8 mouse cellular contexts compared by ENCODE assay signal in genomic region chr17:51777813-51778212, GRCm38 (mm10). TPM values are rescaled to one million over a fixed set of nuclear protein-coding genes. Genes with fewer than 3 reads are reported as not detected.
DNase-seq lines count a peak whose midpoint lies in the region; ATAC-seq and TF ChIP-seq lines count a peak whose summit lies in the region.

No protein-coding gene starts in this region.

- no peaks in the 10 kb centered on the region for H3K9me3 ChIP-seq in heart, embryonic 10.5 days
- H3K9me3 ChIP-seq in midbrain, postnatal 0 days (ENCODE audit: low read length) = no peaks in the 10 kb centered on the region

- H3K36me3 ChIP-seq in heart, embryonic 10.5 days = peaks cover 24% of the 10 kb centered on the region
- H3K36me3 ChIP-seq in midbrain, postnatal 0 days (ENCODE audit: insufficient read depth, low read length) = peaks cover 6% of the 10 kb centered on the region; the same call in 1 of the 2 replicates

- TF ChIP-seq CTCF in brain, embryonic 14.5 days (IDR thresholded peaks at IDR 0.05; ENCODE audit: borderline replicate concordance, extremely low read depth, insufficient read depth, insufficient read length) = no peak
- TF ChIP-seq CTCF in midbrain, postnatal 0 days (IDR thresholded peaks at IDR 0.05) = peak; percentile 80
- no peak for TF ChIP-seq CTCF in cerebellum, adult 2 months (IDR thresholded peaks at IDR 0.05; ENCODE audit: borderline replicate concordance, insufficient read depth, low read depth, low read length)

- no peak overlapping the region for H3K9ac ChIP-seq in midbrain, postnatal 0 days (replicated peaks; ENCODE audit: low read length, poor library complexity, severe bottlenecking)

- H3K4me2 ChIP-seq in midbrain, postnatal 0 days (ENCODE audit: low read depth, low read length, poor library complexity, severe bottlenecking) = no peak overlapping the region

- TF ChIP-seq POLR2A in brain, embryonic 14.5 days (IDR thresholded peaks at IDR 0.05; ENCODE audit: borderline replicate concordance, extremely low read depth, insufficient read depth, insufficient read length, poor library complexity, severe bottlenecking) = no peak
- no peak for TF ChIP-seq POLR2A in cerebellum, adult 2 months (IDR thresholded peaks at IDR 0.05; ENCODE audit: borderline replicate concordance, insufficient read depth, low read length)

- DNase-seq in heart, postnatal 10 days = peak; percentile 33 to 57
- no peak for DNase-seq in heart, embryonic 10.5 days (ENCODE audit: low spot score)
- DNase-seq in right cerebral cortex, postnatal 4 days = peak; percentile 41
- no peak for DNase-seq in right cerebral cortex, adult 18-20 months
- DNase-seq in brain, embryonic 14.5 days (ENCODE audit: low read depth) = peak; percentile 68
- peak; percentile 73 for DNase-seq in midbrain, postnatal 0 days (ENCODE audit: low spot score)
- no peak for DNase-seq in cerebellum, adult 2 months

- 84% methylated on average over 1 of the region's 1 CpGs for WGBS in heart, embryonic 10.5 days
- 88% methylated on average over 1 of the region's 1 CpGs for WGBS in midbrain, postnatal 0 days
- 74% methylated on average over 1 of the region's 1 CpGs for WGBS in cerebellum, adult 2 months

- no peaks in the 10 kb centered on the region for H3K27me3 ChIP-seq in heart, embryonic 10.5 days (ENCODE audit: insufficient read depth, poor library complexity, severe bottlenecking)
- no peaks in the 10 kb centered on the region for H3K27me3 ChIP-seq in midbrain, postnatal 0 days (ENCODE audit: insufficient read depth, low read length)
- no peaks in the 10 kb centered on the region for H3K27me3 ChIP-seq in cerebellum, adult 2 months (ENCODE audit: control insufficient read depth, insufficient read depth, low read length)

- no peak overlapping the region for H3K4me3 ChIP-seq in heart, embryonic 10.5 days
- H3K4me3 ChIP-seq in midbrain, postnatal 0 days (ENCODE audit: low read depth, low read length) = no peak overlapping the region
- no peak overlapping the region for H3K4me3 ChIP-seq in cerebellum, adult 2 months (replicated peaks; ENCODE audit: insufficient read depth, low read depth, low read length)

- no peaks in the 10 kb centered on the region for H3K4me1 ChIP-seq in heart, embryonic 10.5 days
- no peaks in the 10 kb centered on the region for H3K4me1 ChIP-seq in midbrain, postnatal 0 days (ENCODE audit: insufficient read depth, low read length)
- no peaks in the 10 kb centered on the region for H3K4me1 ChIP-seq in cerebellum, adult 2 months (ENCODE audit: control insufficient read depth, insufficient read depth, low read length)

- H3K27ac ChIP-seq in heart, embryonic 10.5 days = no peak overlapping the region
- H3K27ac ChIP-seq in midbrain, postnatal 0 days (ENCODE audit: low read depth, low read length) = no peak overlapping the region
- H3K27ac ChIP-seq in cerebellum, adult 2 months (ENCODE audit: insufficient read depth, low read length) = no peak overlapping the region

- intact Hi-C loops in heart, postnatal 10 days (cut with DNase I) = loop anchor here (5.0 kb wide), 3 partner anchors 371 to 966 kb away; no protein-coding TSS in a partner anchor

- ATAC-seq in midbrain, postnatal 0 days (ENCODE audit: low FRiP score) = no peak
- ATAC-seq in inflammation-experienced regulatory T-cells, adult 6 months = no peak

RNA-seq across cellular contexts. Expression of gene Satb1, which starts 55.3 kb away (rescaled TPM):
- total RNA-seq in heart, postnatal 10 days (2021) = 10 to 100 TPM; 28.9 to 35.1 TPM
- polyA plus RNA-seq in heart, embryonic 10.5 days (2016; fragmentation: Nextera tagmentation; extraction: Ambion mirVana) = 7.2 and 9.0 TPM in 2 replicates
- 44.2 and 56.8 TPM in 2 replicates for polyA plus RNA-seq in brain, embryonic 14.5 days (2012; rRNA removed)
- 26.6 and 29.8 TPM in 2 replicates for total RNA-seq in midbrain, postnatal 0 days (2014; rRNA removed)
- polyA plus RNA-seq in midbrain, postnatal 0 days (2015; fragmentation: Nextera tagmentation; extraction: Ambion mirVana) = 11.7 and 13.6 TPM in 2 replicates
- polyA plus RNA-seq in inflammation-experienced regulatory T-cells, adult 6 months (2017; shearing (Covaris generic)) = 10 to 100 TPM; 17.0 to 63.3 (median 36.8) TPM
- polyA plus RNA-seq in cerebellum, adult 2 months (2012; rRNA removed) = 23.6 and 24.1 TPM in 2 replicates

Comparison
In these comparisons a context has a peak if more than half of its experiments do, and no peak if none do; other contexts are left out.
1. DNase-seq: peak in heart, postnatal 10 days (2 of 2), right cerebral cortex, postnatal 4 days (single experiment), brain, embryonic 14.5 days (single experiment) and midbrain, postnatal 0 days (single experiment); none in heart, embryonic 10.5 days (single experiment), right cerebral cortex, adult 18-20 months (single experiment) and cerebellum, adult 2 months (0 of 2).